Comparison of ENCODE assay signal across 8 mouse cellular contexts in genomic region chr11:78750885-78751842, GRCm38 (mm10). TPM values are rescaled to one million over a fixed set of nuclear protein-coding genes. Genes with fewer than 3 reads are reported as not detected.
DNase-seq lines count a peak whose midpoint lies in the region; ATAC-seq lines count a peak whose summit lies in the region.

Gene Ccnq (minus strand): TSS chr11:78751729.

- H3K9ac ChIP-seq in hindbrain, embryonic 15.5 days = peak within 1 kb of the TSS; percentile 62

- H3K27me3 ChIP-seq in hindbrain, embryonic 15.5 days = no peaks in the 10 kb centered on the region
- H3K27me3 ChIP-seq in megakaryocyte, embryonic 14.5 days (replicated peaks) = no peaks in the 10 kb centered on the region

- ATAC-seq in activated CD4-positive, CD25-positive, alpha-beta regulatory T cell, adult 4 months = peak; percentile 80
- peak; percentile 93 for ATAC-seq in hindbrain, embryonic 15.5 days (ENCODE audit: low FRiP score, low read depth)

- DNase-seq in cerebellum, postnatal 4 days (ENCODE audit: low spot score in 2 of 2) = peak; percentile 56 to 66
- DNase-seq in gastrocnemius, adult 18-20 months (ENCODE audit: low spot score) = peak; percentile 50
- peak; percentile 39 to 45 for DNase-seq in left cerebral cortex, adult 8-10 months (ENCODE audit: low spot score in 2 of 2)
- DNase-seq in right cerebral cortex, adult 2 months (ENCODE audit: low spot score in 2 of 2) = peak; percentile 49 to 64
- peak; percentile 79 for DNase-seq in urinary bladder, postnatal 14 days (ENCODE audit: low spot score)

- no peaks in the 10 kb centered on the region for H3K9me3 ChIP-seq in hindbrain, embryonic 15.5 days
- no peaks in the 10 kb centered on the region for H3K9me3 ChIP-seq in megakaryocyte, embryonic 14.5 days

- H3K4me1 ChIP-seq in hindbrain, embryonic 15.5 days (replicated peaks) = peaks cover 11% of the 10 kb centered on the region
- H3K4me1 ChIP-seq in megakaryocyte, embryonic 14.5 days = peaks cover 66% of the 10 kb centered on the region

- H3K4me2 ChIP-seq in hindbrain, embryonic 15.5 days = peak within 1 kb of the TSS; percentile 67

- H3K36me3 ChIP-seq in hindbrain, embryonic 15.5 days = no peaks in the 10 kb centered on the region
- H3K36me3 ChIP-seq in megakaryocyte, embryonic 14.5 days (replicated peaks; ENCODE audit: low read length) = peaks cover 31% of the 10 kb centered on the region

- peak within 1 kb of the TSS; percentile 58 for H3K4me3 ChIP-seq in hindbrain, embryonic 15.5 days
- peak within 1 kb of the TSS; percentile 92 for H3K4me3 ChIP-seq in megakaryocyte, embryonic 14.5 days (replicated peaks)

- H3K27ac ChIP-seq in hindbrain, embryonic 15.5 days (replicated peaks) = peak within 1 kb of the TSS; percentile 86

- 10% methylated on average over 58 of the region's 59 CpGs for WGBS in hindbrain, embryonic 15.5 days

RNA-seq across cellular contexts. Expression of gene Ccnq, which starts in this region (rescaled TPM):
- polyA plus RNA-seq in activated CD4-positive, CD25-positive, alpha-beta regulatory T cell, adult 4 months (2017; shearing (Covaris generic)) = 10 to 100 TPM; 38.4 to 46.6 TPM
- 10 to 100 TPM; 11.1 to 11.8 TPM for total RNA-seq in gastrocnemius, adult 18-20 months (2021)
- 28.0 and 28.4 TPM in 2 replicates for polyA plus RNA-seq in hindbrain, embryonic 15.5 days (2015; fragmentation: Nextera tagmentation; extraction: Ambion mirVana)
- total RNA-seq in left cerebral cortex, adult 8-10 months (2022) = 10 to 100 TPM; 17.3 to 23.0 (median 21.9) TPM
- polyA plus RNA-seq in megakaryocyte, embryonic 14.5 days (2012; ENCODE audit: insufficient read depth, low replicate concordance) = 17.5 and 51.3 TPM in 2 replicates

Comparison
In these comparisons a context has a peak if more than half of its experiments do, and no peak if none do; other contexts are left out.
1. Peak in every context shown above with its lines: DNase-seq, ATAC-seq, H3K4me3 ChIP-seq and H3K27ac ChIP-seq.